Mouse (Mus musculus): ENCODE measurements at regions not wholly inside any gene's neighbourhood (a gene's known extent, or its start where the extent isn't known, plus 50 kb on each side); places are given as distances from the start of the nearest gene placed in this dataset.

DNA sequence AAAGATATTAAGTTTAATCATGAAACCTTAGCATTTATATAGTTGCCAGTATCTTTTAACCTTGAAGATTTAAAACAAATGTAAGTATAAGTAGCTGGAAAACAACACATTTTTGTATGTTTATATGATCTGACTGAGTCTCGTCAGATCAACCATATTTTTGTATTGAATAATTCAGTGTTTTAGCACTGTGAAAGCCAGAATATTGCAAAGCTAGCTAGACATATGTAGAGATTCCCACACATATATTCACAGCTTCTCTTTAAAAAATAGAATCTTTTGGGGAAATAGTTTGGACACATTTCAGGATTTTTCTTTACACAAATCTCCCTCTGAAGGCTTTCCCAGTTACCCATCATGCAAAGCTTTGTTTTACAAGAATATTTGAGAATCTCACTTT, 113.0 kb upstream of the Olfr1323 start:
- DNase-seq (ENCODE audit: low read depth): peak; percentile 14
- TF ChIP-seq POLR2A (IDR thresholded peaks at IDR 0.05; ENCODE audit: borderline replicate concordance, extremely low read depth, insufficient read depth, insufficient read length, poor library complexity, severe bottlenecking) (no peak), CTCF (IDR thresholded peaks at IDR 0.05; ENCODE audit: borderline replicate concordance, extremely low read depth, insufficient read depth, insufficient read length) (no peak)

Data from brain, embryonic 14.5 days (tissue).